Mouse (Mus musculus) heart, adult 2 months (tissue): ENCODE data around the gene Ina.

ENCODE experiments used
- CTCF ChIP-seq: fragments of 200-600 bp; IDR thresholded peaks from 2 replicates; pipeline ENCODE4 v1.8.1; 2022; ENCODE audit warnings: antibody characterized with exemption, mild to moderate bottlenecking, moderate library complexity
- EP300 ChIP-seq: fragments of 200-500 bp; IDR thresholded peaks from 2 replicates; pipeline ENCODE4 v1.6.1; 2011; ENCODE audit warnings: low read depth, low read length, control low read depth; ENCODE audit not compliant: insufficient read depth
- POLR2A ChIP-seq: fragments of 200-500 bp; IDR thresholded peaks from 2 replicates; pipeline ENCODE4 v1.6.1; 2011; ENCODE audit warnings: mild to moderate bottlenecking, low read depth, low read length, control low read depth; ENCODE audit not compliant: insufficient read depth

DNA sequence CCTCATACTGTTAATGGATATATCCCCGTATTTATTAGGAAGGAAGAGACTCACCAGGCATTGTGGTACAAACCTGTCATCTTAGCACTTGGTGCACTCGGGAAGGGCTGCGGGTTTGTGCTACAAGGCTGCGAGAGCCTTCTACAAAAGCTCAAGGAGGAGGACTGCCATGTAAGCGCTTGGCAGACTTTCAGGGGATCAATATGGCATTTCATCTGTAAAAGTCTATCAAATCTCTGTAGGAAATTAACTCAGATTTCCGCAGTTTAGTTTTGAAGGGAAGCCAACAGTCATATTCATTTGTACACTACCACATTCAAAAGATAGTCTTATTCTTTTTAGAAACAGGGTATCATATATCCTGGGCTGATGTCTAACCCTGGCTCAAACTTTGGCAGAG is 17.3 kb downstream of the Ina start:
- no peak for TF ChIP-seq EP300
- no peak for TF ChIP-seq CTCF
- TF ChIP-seq POLR2A: no peak
